Mouse (Mus musculus) thymus, postnatal 4 days (tissue): ENCODE results near the gene Pde6c.

Source experiments
- DNase-seq: peaks from one replicate; pipeline ENCODE4 v3.0.0; 2021

The Pde6c gene

DNA sequence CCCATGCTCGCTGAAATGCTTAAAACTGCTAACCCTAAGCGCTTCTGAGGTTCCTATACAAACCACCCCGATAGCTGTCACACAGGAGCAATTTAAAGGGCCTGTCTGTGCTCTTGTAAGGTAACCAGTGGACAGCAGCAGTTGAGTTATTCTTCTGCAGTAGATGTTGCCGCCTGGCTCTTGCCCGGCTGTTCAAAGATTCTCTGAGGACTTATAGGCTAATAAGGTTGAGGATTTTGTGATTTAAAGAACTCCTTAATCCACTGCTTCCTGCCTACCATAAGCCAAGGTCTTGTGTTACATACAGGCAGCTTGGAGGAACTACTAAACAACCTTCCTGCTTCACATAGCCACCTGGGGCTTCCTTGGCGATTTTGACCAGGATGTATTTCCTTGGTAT, at the start of gene Pde6c:
Gene Pde6c, plus strand, starts transcription at position 301 of the 400 bp plus-strand sequence.
- no peak for DNase-seq

DNA sequence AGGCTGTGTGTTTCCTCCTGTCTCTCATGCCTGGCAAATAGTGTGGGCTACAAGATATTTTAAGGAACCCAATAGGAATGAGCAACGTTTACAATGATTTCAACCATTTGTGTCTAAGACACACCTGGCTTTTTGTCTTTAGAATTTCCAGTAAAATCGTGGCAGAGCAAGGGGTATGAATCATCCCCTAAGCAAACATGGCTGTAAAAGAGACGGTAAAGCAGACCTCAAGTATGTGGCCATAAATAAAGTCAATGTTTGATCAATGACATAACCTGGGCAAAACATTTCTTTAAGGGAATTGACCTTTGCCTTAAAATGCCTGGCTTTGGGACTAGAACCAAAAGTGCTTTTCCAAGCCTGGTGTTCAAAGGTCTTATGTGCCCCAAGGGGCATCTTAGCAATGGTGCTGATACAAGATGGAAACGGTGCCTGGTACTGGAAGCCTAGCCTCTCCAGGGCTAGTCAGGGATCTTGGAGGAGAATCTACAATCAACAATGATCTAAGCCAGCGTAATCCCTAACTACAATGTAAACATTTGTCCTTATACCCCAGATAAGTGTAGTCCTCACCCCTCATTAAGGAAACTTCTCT, 49.6 kb upstream of the Pde6c start:
- no peak for DNase-seq

DNA sequence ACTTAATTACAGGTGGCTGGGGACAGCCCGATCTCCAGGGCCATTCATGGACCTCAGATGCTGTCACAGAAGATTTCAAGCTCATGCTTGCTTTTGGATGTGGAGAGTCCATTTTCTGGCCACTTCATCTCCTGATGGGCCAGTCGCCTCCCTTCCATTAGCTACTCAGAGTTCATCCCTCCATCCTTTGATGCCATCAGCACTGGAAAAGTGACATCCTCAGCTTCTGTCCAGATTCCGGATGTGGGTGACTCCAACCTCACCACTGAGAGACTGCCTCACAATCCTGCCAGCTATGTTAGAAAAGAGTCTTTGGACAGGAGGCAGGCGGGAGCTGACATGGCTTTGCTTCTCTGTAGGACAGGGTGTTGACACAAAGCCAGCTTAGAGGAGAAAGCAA, 46.7 kb upstream of the Pde6c start:
- no peak for DNase-seq

GRCm38 (mm10) chr19:38086948-38087551, 45.5 kb upstream of the Pde6c start:
- no peak for DNase-seq

DNA sequence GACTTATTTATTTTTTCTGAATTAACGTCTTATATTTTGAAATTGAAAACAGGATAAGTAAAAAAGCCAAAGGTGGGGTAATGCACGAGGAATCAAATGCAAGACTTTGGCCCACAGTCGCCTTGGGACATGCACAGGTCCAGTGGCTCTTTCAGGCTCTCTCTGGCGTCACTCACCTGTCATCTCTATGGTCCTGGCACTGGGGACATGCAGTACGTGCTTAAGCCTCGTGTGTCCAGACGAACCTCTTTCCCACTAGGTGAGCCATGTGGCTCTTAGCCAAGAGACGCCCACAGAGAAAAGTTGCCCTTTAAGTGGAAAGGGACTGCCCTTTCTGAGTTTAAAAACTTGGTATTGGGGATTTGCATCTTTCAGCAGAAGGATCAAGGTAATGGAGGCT, 43.2 kb upstream of the Pde6c start:
- DNase-seq, result no peak

DNA sequence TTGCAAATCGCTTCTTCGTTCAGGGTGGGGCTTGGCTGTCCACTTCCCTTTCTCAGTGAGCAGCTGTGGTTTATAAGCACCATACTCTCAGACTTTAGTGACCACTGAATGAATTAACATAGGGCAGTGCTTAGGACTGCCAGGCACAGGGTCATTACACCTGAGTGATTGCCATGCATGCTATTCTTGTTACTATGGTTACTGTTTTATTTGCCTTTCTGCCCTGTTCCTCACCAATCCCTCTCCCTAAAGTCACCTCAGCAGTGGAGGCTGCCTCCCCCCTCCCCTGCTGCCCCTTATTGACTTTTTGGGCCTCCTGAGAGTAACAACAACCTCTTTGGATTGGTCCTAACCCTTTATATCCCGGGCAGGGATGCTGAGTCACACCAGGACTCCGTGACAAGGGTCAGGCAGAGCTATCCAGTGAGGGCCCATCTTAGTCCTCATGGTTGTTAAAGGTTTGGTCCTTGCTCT, 41.0 kb upstream of the Pde6c start:
- DNase-seq, result no peak

- DNase-seq, result no peak
Observed at GRCm38 (mm10) chr19:38096231-38096630, 36.4 kb upstream of the Pde6c start.

GRCm38 (mm10) chr19:38096858-38097758, 35.5 kb upstream of the Pde6c start, which contains the start of gene Ffar4:
TSS of gene Ffar4 (plus strand) at chr19:38097071.
- peak; percentile 14 for DNase-seq

DNA sequence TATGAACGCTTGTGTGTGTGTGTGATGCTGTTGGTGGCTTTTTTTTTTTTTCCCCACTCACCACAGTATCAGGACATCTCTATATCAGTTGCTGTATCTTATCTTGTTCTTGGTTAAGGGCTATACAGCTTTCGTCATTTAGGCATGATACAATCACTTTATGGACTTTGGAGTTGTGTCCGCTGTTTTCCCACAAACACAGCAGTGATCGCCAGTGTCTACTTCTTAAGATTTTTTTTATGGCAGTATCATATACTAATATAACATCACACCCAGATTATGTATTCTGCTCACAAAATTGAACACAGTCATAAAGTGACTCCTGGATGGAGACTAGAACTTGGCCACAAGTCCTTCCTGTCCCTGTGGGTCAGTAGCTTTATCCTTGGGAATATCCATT, 24.7 kb upstream of the Pde6c start:
- DNase-seq, result no peak

DNA sequence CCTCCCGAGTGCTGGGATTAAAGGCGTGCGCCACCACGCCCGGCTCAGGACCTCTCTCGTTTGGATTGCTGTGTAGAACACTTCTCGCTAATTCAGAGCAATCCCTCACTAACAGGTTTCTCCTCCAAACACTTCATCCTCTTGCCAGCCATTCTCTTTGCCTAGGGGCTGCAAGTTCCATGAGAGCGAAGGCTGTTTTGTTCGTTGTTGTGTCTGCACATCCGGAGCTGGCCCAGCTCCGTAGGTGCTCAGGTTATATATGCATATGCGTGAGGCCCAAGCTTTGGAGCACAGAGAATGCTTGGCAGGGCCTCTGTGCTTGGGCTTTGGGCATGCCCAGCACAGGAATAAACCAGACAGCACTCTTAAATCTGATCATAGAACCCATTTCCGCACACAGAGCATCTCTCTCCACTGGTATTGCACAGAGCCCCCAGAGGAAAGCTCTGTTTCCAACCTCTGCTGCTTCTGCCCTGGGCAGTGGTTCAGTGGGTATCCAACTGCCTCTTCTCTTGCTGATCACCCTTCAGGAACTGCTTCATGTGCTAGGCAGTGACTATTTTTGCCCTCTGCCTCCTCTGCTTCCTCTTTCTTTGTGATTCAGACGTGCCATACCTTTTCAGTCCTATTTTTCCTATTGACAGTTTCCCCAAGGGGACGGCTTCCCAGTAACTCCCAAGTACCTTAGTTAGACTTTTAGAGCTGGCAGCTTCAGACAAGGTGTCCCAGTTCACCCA, 22.9 kb upstream of the Pde6c start:
- DNase-seq, result no peak

- no peak for DNase-seq
Observed at GRCm38 (mm10) chr19:38111056-38111455, 21.5 kb upstream of the Pde6c start.

DNA sequence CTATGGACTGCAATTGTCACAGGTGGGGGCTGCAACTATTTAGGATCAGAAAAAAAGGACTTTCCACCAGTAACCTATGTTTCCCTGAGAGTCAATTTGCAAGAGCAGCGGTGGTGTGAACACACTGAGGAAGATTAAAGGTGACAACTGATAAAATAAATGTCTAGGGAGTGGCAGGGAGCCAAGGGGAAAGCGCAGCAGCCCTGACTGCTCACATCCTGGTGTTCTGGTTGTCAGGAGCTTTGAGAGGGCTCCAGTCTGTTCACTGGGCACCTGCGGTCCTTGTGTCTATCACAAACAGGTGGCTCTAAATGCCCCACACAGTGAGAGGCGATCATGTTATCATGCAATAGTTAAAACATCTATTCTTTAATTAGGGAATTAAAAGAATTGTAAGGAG, 20.0 kb upstream of the Pde6c start:
- DNase-seq, result no peak

DNA sequence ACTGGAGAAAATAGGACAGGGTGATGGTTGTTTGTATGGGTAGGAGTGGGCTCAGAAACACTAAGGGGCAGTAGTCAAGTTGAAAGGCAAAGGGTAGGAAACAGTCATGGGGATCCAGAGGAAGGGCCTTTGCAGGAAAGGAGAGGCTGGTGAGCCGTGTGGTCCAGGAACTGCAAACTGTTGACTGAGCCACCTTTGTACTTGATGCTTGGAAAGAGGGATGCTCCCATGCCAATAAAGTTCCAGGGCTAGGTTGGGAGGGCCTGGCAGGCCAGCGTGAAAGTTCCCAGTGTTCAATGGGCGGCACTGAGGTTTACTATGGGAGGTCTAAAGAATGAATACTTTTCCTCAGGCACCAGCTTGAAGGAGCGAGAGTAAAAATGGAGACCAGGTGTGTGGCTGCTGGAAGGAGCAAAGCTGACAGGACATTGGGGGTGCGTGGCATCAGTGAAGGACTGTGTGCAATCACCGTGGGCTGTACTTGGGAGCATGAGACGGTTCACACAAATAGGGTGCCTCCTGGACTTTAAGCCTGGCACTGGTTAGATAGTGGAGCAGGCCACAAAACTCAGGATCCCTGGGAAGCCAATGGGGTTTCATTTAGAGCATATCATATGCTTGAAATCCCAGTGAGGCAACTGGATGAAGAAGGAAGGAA, 17.6 kb upstream of the Pde6c start:
- DNase-seq, result no peak

DNA sequence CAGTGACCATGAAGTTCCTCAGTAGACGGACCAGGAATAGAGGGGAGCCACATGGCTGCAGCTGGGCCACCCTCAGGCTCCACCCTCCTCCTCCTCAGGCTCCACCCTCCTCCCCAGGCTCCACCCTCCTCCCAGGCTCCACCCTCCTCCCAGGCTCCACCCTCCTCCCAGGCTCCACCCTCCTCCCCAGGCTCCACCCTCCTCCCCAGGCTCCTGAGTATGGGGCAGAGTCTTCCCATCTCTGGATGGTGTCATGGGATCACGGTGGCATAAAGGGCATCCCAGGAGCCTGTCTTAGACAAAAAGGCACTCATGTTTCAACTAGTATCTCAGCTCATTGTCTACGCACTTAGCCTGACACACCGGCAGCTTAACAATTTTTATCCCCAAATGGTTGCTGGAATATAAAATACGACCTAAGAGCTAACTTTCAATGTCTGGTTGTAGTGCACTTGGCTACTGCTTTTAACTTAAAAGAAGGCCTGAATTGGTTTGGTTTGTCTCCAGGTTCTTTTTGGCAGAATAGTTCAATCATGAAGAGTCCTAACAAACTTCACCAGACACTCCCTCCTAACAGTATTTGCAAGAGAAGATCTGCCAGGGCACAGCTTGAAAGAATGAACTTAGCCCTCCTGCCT, 12.3 kb upstream of the Pde6c start:
- no peak for DNase-seq

DNA sequence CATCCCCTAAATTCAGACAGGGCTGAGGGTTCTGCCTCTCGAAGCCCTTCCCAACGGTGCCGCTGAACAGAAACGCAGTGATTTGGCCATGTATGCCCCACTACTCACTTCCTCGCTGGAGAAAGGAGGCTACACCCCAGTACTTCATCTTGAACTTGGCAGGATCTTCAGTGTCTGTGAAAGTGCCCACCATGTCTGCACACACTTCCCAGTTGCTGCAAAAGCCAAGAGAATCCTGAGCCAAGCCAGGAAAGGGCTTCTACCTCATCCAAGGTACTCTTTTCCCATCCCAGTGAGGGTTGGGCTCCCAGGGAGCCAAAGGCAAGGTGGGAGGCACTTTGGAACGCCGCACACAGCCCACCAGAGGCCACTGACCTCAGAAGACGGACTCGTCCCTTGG, 8.7 kb upstream of the Pde6c start:
- no peak for DNase-seq

- DNase-seq, result peak; percentile 24
Observed at GRCm38 (mm10) chr19:38124401-38125218, 8.0 kb upstream of the Pde6c start.

DNA sequence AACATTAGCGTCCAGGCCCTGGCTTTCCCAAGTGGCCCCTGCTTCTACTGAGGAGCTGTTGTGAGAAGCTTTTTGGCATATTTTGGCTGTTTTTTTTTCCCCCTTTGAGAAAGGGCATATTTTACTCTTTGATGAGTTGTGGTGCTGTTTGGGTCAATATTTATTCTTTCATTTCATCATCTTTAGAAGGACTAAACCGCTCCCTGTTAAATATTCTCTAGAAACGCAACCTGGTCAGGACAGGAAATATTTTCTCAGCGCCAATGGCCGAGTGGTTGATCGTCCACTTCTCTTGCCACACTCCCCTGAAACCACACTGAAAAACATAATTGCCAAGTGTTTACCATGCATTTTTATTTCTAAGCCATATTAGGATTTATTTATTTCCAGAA, 7.4 kb upstream of the Pde6c start, which contains the start of gene Rbp4:
Gene Rbp4, minus strand, starts transcription at position 63 of the 392 bp plus-strand sequence.
- no peak for DNase-seq

- no peak for DNase-seq
Observed at GRCm38 (mm10) chr19:38126656-38127055, 5.9 kb upstream of the Pde6c start.

DNA sequence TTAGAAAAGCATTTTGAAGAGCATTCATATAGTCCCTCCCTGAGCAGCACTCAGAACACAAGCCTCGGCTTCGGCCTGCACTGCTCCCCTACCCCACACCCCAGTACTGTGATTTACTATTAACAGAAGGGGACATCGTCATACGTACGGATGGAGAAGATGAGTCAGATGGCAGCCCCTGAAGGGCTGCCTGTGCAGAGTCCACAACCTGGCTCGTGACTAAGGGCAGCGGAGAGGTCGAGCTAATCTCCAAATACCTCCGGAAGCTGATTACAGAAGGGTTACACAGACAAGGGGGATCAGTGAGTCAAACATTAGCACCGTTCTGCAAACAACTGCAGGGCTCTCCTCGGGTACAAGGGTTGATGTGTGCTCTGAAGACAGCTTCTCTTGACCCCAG, 1.4 kb downstream of the Pde6c start:
- no peak for DNase-seq

GRCm38 (mm10) chr19:38134806-38135205, 2.2 kb downstream of the Pde6c start:
- DNase-seq, result no peak
